Mouse (Mus musculus): Measurements from ENCODE around the gene BC024978. TPM values are rescaled to one million over a fixed set of nuclear protein-coding genes. Genes with fewer than 3 reads are reported as not detected.

Gene BC024978
- polyA plus RNA-seq, 1 experiment from 2014 or later, result 3.6 TPM

DNA sequence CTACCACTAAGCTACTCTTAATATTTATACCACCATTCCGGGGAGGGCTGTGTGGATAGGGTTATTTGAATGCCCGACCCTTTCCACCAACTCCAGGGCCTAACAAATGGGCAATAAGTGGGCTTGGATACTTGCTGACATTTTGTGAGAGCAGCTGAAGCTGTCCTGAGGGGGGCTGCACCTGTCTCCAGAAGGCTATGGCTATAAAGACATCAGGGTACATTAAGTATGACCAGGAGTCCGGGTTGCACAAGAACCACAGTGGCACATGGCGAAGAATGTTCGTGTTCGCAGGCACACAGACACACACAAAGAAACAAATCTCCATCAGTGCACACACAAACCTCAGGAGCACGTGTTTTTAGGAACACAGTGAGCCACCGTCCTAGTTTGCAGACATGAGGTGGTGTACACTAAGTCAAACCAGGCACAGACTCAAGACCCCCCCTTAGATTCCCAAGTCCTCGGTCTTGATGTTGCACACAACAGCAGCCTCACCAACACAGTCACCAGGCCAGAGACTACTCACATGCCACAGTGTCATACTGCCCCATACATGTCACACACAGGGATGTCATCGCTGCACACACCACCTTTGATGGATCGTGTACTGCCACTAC is 28.0 kb upstream of the BC024978 start:
- peaks cover 40% of the 10 kb centered on the region for H3K36me3 ChIP-seq (ENCODE audit: control insufficient read depth, insufficient read depth, low read length)
- H3K27ac ChIP-seq (replicated peaks; ENCODE audit: low read depth, low read length), result peak overlapping the region; percentile 99
- no peak for DNase-seq
- H3K4me2 ChIP-seq (ENCODE audit: low read length), result peak overlapping the region; percentile 88
- peak overlapping the region; percentile 87 for H3K9ac ChIP-seq (replicated peaks; ENCODE audit: low read length)
- H3K27me3 ChIP-seq (ENCODE audit: control insufficient read depth, insufficient read depth, low read length), result no peaks in the 10 kb centered on the region
- H3K4me1 ChIP-seq (ENCODE audit: control insufficient read depth, insufficient read depth, low read length), result peaks cover 35% of the 10 kb centered on the region
- peak overlapping the region; percentile 78 for H3K4me3 ChIP-seq (replicated peaks; ENCODE audit: low read depth, low read length)
- no peak for ATAC-seq (ENCODE audit: low FRiP score, low TSS enrichment)
- WGBS, result 74% methylated on average over 11 of the region's 11 CpGs
- H3K9me3 ChIP-seq (ENCODE audit: control insufficient read depth, low read length), result no peaks in the 10 kb centered on the region

DNA sequence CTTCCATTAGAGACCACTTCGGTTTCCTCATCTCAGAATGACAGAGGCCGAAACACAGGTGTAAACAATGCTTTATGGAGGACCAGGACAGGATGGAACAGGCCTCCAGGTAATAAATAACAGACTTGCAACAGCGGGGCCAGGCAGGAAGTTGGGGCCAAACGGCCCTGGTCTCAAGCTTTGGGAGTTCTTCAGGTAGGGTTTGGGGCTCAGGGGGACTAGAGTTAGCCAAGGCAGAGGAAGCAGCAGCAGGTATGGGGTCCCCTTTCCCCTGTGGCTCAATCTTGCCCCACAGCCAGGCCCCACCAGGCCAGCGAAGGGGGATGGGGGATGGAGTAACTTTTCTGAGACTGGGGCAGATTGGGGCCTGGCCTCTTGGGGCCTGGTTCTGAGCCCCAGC is 27.2 kb upstream of the BC024978 start:
- no peak for ATAC-seq (ENCODE audit: low FRiP score, low TSS enrichment)

DNA sequence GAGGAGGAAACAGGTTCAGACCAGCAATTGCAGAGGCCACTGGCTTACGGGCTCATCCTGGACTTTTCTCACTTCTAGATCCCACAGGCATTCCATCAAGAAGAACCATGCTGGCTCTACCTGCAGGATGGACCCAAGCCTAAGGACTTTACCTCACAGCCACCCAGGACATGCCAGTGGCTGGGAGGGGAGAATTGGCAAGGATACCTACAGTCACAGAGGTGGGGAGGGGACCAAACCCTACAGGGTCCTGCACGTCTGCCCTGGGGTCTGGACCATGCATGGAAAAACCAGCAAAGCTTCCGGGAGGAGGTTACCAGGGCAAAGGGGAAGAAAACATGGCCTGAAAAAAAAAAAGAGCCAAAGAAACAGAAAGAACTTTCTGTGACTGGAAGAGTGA is 24.6 kb upstream of the BC024978 start:
- peaks cover 5% of the 10 kb centered on the region; the same call in 1 of the 2 replicates for H3K4me1 ChIP-seq (ENCODE audit: control insufficient read depth, insufficient read depth, low read length)
- peaks cover 45% of the 10 kb centered on the region for H3K36me3 ChIP-seq (ENCODE audit: control insufficient read depth, insufficient read depth, low read length)
- no peak overlapping the region for H3K9ac ChIP-seq (replicated peaks; ENCODE audit: low read length)
- ATAC-seq (ENCODE audit: low FRiP score, low TSS enrichment) (no peak), DNase-seq (no peak)
- no peaks in the 10 kb centered on the region for H3K27me3 ChIP-seq (ENCODE audit: control insufficient read depth, insufficient read depth, low read length)
- H3K4me2 ChIP-seq (ENCODE audit: low read length), result no peak overlapping the region
- H3K27ac ChIP-seq (replicated peaks; ENCODE audit: low read depth, low read length), result no peak overlapping the region
- no peaks in the 10 kb centered on the region for H3K9me3 ChIP-seq (ENCODE audit: control insufficient read depth, low read length)
- H3K4me3 ChIP-seq (replicated peaks; ENCODE audit: low read depth, low read length), result no peak overlapping the region
- 88% methylated on average over 3 of the region's 3 CpGs for WGBS

More for the DNA sequence above, 27.2 kb upstream of the BC024978 start:
- DNase-seq, result no peak
- 94% methylated on average over 5 of the region's 5 CpGs for WGBS
- no peak overlapping the region for H3K9ac ChIP-seq (replicated peaks; ENCODE audit: low read length)
- H3K27ac ChIP-seq (replicated peaks; ENCODE audit: low read depth, low read length), result no peak overlapping the region
- H3K4me3 ChIP-seq (replicated peaks; ENCODE audit: low read depth, low read length), result no peak overlapping the region
- H3K4me1 ChIP-seq (ENCODE audit: control insufficient read depth, insufficient read depth, low read length), result peaks cover 27% of the 10 kb centered on the region
- peaks cover 41% of the 10 kb centered on the region for H3K36me3 ChIP-seq (ENCODE audit: control insufficient read depth, insufficient read depth, low read length)
- no peak overlapping the region for H3K4me2 ChIP-seq (ENCODE audit: low read length)
- no peaks in the 10 kb centered on the region for H3K27me3 ChIP-seq (ENCODE audit: control insufficient read depth, insufficient read depth, low read length)
- H3K9me3 ChIP-seq (ENCODE audit: control insufficient read depth, low read length), result no peaks in the 10 kb centered on the region

DNA sequence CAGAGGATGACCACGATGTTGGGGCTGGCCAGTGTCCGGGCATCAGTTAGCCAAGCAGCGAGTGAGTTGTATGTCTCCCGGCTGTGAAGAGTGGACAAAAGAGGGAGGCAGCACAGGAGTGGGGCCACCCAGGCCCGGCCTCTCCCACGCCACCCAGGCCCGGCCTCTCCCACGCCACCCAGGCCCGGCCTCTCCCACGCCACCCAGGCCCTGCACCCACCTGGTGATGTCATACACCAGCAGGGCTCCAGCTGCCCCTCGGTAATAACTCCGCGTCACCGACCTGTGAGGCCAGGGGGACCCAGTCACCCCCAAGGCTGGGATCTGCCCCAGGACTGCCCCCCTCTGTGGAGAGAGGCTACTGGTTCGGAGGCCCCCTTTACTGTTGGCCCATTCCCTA is 21.1 kb upstream of the BC024978 start:
- Histone ChIP-seq H3K27me3 (ENCODE audit: control insufficient read depth, insufficient read depth, low read length) (no peaks in the 10 kb centered on the region), H3K27ac (replicated peaks; ENCODE audit: low read depth, low read length) (no peak overlapping the region), H3K4me2 (ENCODE audit: low read length) (no peak overlapping the region), H3K9me3 (ENCODE audit: control insufficient read depth, low read length) (no peaks in the 10 kb centered on the region), H3K4me3 (replicated peaks; ENCODE audit: low read depth, low read length) (no peak overlapping the region), H3K36me3 (ENCODE audit: control insufficient read depth, insufficient read depth, low read length) (peaks cover 45% of the 10 kb centered on the region), H3K9ac (replicated peaks; ENCODE audit: low read length) (no peak overlapping the region), H3K4me1 (ENCODE audit: control insufficient read depth, insufficient read depth, low read length) (peaks cover 7% of the 10 kb centered on the region)
- ATAC-seq (ENCODE audit: low FRiP score, low TSS enrichment) (no peak), DNase-seq (no peak)
- 93% methylated on average over 15 of the region's 15 CpGs for WGBS

DNA sequence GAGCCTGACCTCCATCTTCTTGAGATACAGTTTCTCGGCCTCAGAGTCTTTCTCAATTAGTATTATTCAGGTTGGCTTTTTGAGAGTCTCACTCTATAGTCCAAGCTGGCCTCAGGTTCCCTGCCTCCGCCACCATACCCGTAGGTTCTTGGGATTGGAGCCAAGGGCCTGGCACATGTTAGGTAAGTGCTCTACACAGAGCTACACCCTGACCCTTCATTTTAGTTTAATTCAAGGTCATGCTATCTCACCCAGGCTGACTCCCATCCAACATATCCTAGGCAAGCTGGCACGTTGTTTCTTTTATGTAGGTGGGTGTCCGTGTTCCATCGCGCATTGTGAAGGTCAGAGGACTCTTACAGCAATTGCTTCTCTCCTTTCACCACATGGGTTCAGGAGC is 20.7 kb upstream of the BC024978 start:
- 94% methylated on average over 7 of the region's 7 CpGs for WGBS
- H3K4me1 ChIP-seq (ENCODE audit: control insufficient read depth, insufficient read depth, low read length), result peaks cover 11% of the 10 kb centered on the region

DNA sequence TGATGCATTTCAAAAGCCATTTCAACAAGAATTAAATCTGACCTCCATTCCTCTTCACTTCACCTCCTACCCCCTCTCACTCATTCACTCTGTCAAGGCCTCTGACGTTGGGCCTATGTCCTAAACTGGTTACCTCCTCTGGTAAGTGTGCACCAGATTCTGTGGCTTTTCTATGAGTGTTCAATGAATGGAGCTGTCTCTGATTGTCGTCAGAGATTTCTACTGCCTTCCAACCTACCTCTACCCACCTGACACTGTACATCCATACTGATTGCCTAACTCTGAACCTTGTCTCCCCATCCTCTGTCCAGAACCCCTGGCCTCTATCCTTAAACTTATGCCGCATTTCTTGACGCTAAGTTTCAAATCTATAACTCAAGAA is 17.6 kb upstream of the BC024978 start:
- Histone ChIP-seq H3K9ac (replicated peaks; ENCODE audit: low read length) (peak overlapping the region; percentile 47), H3K9me3 (ENCODE audit: control insufficient read depth, low read length) (no peaks in the 10 kb centered on the region), H3K27ac (replicated peaks; ENCODE audit: low read depth, low read length) (peak overlapping the region; percentile 85), H3K4me1 (ENCODE audit: control insufficient read depth, insufficient read depth, low read length) (peaks cover 14% of the 10 kb centered on the region), H3K4me3 (replicated peaks; ENCODE audit: low read depth, low read length) (peak overlapping the region; percentile 58), H3K36me3 (ENCODE audit: control insufficient read depth, insufficient read depth, low read length) (peaks cover 25% of the 10 kb centered on the region), H3K4me2 (ENCODE audit: low read length) (peak overlapping the region; percentile 57), H3K27me3 (ENCODE audit: control insufficient read depth, insufficient read depth, low read length) (no peaks in the 10 kb centered on the region)
- DNase-seq, result no peak
- 0 out of 2 replicates have a peak, but pooled peaks have one; percentile 0 for ATAC-seq (ENCODE audit: low FRiP score, low TSS enrichment)
- WGBS, result 21% methylated on average over 4 of the region's 4 CpGs

More for the DNA sequence above, 20.7 kb upstream of the BC024978 start:
- H3K4me3 ChIP-seq (replicated peaks; ENCODE audit: low read depth, low read length), result no peak overlapping the region
- H3K27me3 ChIP-seq (ENCODE audit: control insufficient read depth, insufficient read depth, low read length), result no peaks in the 10 kb centered on the region
- DNase-seq (no peak), ATAC-seq (ENCODE audit: low FRiP score, low TSS enrichment) (no peak)
- no peaks in the 10 kb centered on the region for H3K9me3 ChIP-seq (ENCODE audit: control insufficient read depth, low read length)
- no peak overlapping the region for H3K4me2 ChIP-seq (ENCODE audit: low read length)
- no peak overlapping the region for H3K27ac ChIP-seq (replicated peaks; ENCODE audit: low read depth, low read length)
- H3K9ac ChIP-seq (replicated peaks; ENCODE audit: low read length), result no peak overlapping the region
- H3K36me3 ChIP-seq (ENCODE audit: control insufficient read depth, insufficient read depth, low read length), result peaks cover 45% of the 10 kb centered on the region

DNA sequence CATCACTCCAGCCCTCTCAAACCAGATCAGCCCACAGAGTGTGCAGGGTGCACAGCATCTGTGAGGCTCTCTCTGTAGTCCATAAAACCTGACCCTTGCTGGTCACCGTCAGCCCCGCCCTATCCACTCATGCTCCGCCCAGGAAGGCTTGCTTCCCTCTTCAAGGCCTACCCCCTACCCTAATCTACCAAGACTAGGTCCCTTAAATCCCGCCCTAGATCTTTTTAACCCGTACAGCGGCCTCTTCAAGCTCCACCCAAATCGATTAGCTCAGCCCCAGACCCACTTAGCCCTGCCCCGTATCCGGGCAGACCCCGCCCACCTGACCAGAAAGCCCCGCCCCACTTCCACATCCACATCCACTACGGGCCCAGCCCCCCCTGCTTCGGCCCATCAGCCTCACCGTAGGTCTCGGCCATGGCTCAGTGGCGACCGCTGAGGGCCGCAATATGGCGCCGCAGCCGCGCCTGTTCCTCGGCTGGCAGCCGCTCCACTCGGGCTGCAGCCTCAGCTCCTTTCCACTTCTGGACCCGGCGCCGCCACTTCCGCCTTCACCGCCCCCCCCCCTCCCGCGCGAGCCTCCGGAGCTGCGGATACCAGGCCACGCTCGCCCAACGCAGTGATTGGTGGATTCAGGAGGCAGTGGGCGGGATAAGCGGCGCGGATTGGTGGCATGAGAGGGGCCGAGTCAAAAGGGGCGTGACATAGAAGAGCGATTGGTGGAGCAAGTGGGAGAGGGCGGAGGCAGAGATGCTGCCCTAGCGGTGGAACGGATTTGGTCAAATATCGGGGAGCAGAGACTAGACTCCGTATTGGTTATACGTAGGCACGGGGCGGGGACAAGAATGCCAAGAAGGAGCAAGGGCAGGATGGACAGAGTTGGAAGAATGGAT is 17.0 kb upstream of the BC024978 start, which contains the start of gene Rab4b:
Rab4b (minus strand) TSS at position 573 of the 893 bp plus-strand sequence.
- Histone ChIP-seq H3K4me3 (replicated peaks; ENCODE audit: low read depth, low read length) (peak within 1 kb of the TSS; percentile 58), H3K36me3 (ENCODE audit: control insufficient read depth, insufficient read depth, low read length) (peaks cover 19% of the 10 kb centered on the region), H3K27me3 (ENCODE audit: control insufficient read depth, insufficient read depth, low read length) (no peaks in the 10 kb centered on the region), H3K27ac (replicated peaks; ENCODE audit: low read depth, low read length) (peak within 1 kb of the TSS; percentile 85), H3K4me2 (ENCODE audit: low read length) (peak within 1 kb of the TSS; percentile 57), H3K4me1 (ENCODE audit: control insufficient read depth, insufficient read depth, low read length) (peaks cover 14% of the 10 kb centered on the region), H3K9ac (replicated peaks; ENCODE audit: low read length) (peak within 1 kb of the TSS; percentile 47), H3K9me3 (ENCODE audit: control insufficient read depth, low read length) (no peaks in the 10 kb centered on the region)
- WGBS, result under 1% methylated on average over 53 of the region's 53 CpGs
- DNase-seq (peak; percentile 99), ATAC-seq (ENCODE audit: low FRiP score, low TSS enrichment) (peak; percentile 99)

DNA sequence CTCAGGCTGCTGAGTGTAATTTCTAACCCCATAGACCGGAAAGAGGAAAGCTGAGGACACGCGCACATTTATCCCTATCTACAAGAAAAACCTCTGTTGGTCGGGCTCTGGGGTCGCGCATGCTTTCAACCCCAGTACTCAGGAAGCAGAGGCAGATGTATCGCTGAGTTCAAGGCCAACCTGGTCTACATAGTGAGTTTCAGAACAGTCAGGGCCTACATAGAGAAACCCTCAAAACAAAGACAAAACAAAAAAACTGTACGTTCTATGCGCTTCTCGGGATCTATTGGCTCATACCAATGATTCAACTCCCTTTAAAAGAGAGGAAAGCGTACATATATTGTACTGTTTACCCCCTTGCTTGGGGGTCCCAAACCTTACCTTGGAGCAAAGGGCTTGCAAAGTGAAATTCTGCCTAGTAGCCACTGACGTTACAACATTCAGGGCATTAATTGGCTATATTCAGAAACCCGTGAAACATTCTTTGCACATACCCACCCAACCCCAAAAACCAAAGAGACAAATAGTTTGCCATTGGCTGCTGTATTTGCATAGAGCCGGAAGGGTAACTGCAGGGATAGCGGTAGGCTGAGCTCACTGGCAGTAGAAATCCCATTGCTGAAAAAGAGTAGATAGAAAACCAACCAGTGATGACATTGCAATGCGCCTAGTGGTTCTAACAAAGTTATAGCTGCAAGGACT is 16.2 kb upstream of the BC024978 start:
- 46% methylated on average over 16 of the region's 16 CpGs for WGBS
- DNase-seq (no peak), ATAC-seq (ENCODE audit: low FRiP score, low TSS enrichment) (peak; percentile 6; the same call in 1 of the 2 replicates)
- Histone ChIP-seq H3K27me3 (ENCODE audit: control insufficient read depth, insufficient read depth, low read length) (no peaks in the 10 kb centered on the region), H3K9ac (replicated peaks; ENCODE audit: low read length) (0 out of 2 replicates have a peak overlapping the region, but pooled peaks have one; percentile 32), H3K4me2 (ENCODE audit: low read length) (peak overlapping the region; percentile 51), H3K36me3 (ENCODE audit: control insufficient read depth, insufficient read depth, low read length) (peaks cover 16% of the 10 kb centered on the region), H3K27ac (replicated peaks; ENCODE audit: low read depth, low read length) (peak overlapping the region; percentile 82), H3K4me1 (ENCODE audit: control insufficient read depth, insufficient read depth, low read length) (peaks cover 14% of the 10 kb centered on the region), H3K4me3 (replicated peaks; ENCODE audit: low read depth, low read length) (peak overlapping the region; percentile 58), H3K9me3 (ENCODE audit: control insufficient read depth, low read length) (no peaks in the 10 kb centered on the region)

Measured in midbrain, embryonic 14.5 days (tissue).